Mouse (Mus musculus) MEL (cell line): ENCODE measurements at regions not wholly inside any gene's neighbourhood (a gene's known extent, or its start where the extent isn't known, plus 50 kb on each side); places are given as distances from the start of the nearest gene placed in this dataset.
A peak's percentile ranks its signal among the peaks of the same experiment; 100 is the strongest.

Source experiments
- DNase-seq: peaks from one replicate; pipeline ENCODE4 v3.0.0; 2011; ENCODE audit warnings: low read depth, low spot score
- H3K27ac ChIP-seq: 2 replicates; pipeline ENCODE4 v1.5.1; 2012; ENCODE audit warnings: low read depth, mild to moderate bottlenecking, control low read depth, low read length, moderate library complexity; ENCODE audit not compliant: control insufficient read depth
- H3K27me3 ChIP-seq, 2 experiments: fragments of 150-350 bp in 1 of 2; sonication (generic) in 1 of 2; 2 replicates each; pipeline ENCODE4 v1.6.1; 2012; ENCODE audit warnings: low read length in 2 of 2, mild to moderate bottlenecking in 2 of 2, improper control_type of control experiment in 1 of 2, moderate library complexity in 1 of 2; ENCODE audit not compliant: insufficient read depth in 2 of 2, control insufficient read depth in 1 of 2
- H3K36me3 ChIP-seq, 2 experiments: 2 replicates each; pipeline ENCODE4 v1.6.1; 2012 to 2014; ENCODE audit warnings: low read length in 2 of 2, improper control_type of control experiment in 1 of 2, inconsistent platforms in 1 of 2, mild to moderate bottlenecking in 1 of 2; ENCODE audit not compliant: insufficient read depth in 2 of 2, control insufficient read depth in 1 of 2
- H3K4me1 ChIP-seq, 2 experiments: fragments of 150-350 bp in 1 of 2; sonication (generic) in 1 of 2; 2 replicates each; pipeline ENCODE4 v1.6.1; 2012; ENCODE audit warnings: low read length in 2 of 2, improper control_type of control experiment in 1 of 2, mild to moderate bottlenecking in 1 of 2; ENCODE audit not compliant: insufficient read depth in 2 of 2, control insufficient read depth in 1 of 2
- H3K4me3 ChIP-seq, 2 experiments: fragments of 150-350 bp in 1 of 2; sonication (generic) in 1 of 2; 2 replicates each; pipeline ENCODE4 v1.5.1; 2012; ENCODE audit warnings: low read depth in 2 of 2, low read length in 2 of 2, mild to moderate bottlenecking in 2 of 2, moderate library complexity in 2 of 2, control low read depth in 1 of 2, improper control_type of control experiment in 1 of 2; ENCODE audit not compliant: control insufficient read depth in 1 of 2, insufficient read depth in 1 of 2
- H3K79me2 ChIP-seq: 2 replicates; pipeline ENCODE4 v1.6.1; 2012; ENCODE audit warnings: mild to moderate bottlenecking, low read length, moderate library complexity; ENCODE audit not compliant: control insufficient read depth, poor library complexity, insufficient read depth
- H3K9ac ChIP-seq: 2 replicates; pipeline ENCODE4 v1.6.1; 2012; ENCODE audit warnings: low read depth, mild to moderate bottlenecking, control low read depth, low read length, moderate library complexity; ENCODE audit not compliant: control insufficient read depth, poor library complexity, severe bottlenecking
- H3K9me3 ChIP-seq: fragments of 150-350 bp; sonication (generic); replicated peaks from 2 replicates; pipeline ENCODE4 v1.6.1; 2012; ENCODE audit warnings: mild to moderate bottlenecking, low read length, improper control_type of control experiment, moderate library complexity; ENCODE audit not compliant: insufficient read depth
- CHD1 ChIP-seq: IDR thresholded peaks from 2 replicates; pipeline ENCODE4 v1.6.1; 2012; ENCODE audit warnings: low read depth, mild to moderate bottlenecking, inconsistent platforms, low read length, improper control_type of control experiment
- CTCF ChIP-seq, 3 experiments: IDR thresholded peaks in 2 of 3; conservative IDR thresholded peaks in 1 of 3; 2 replicates each; pipeline ENCODE4 v1.5.1; 2011 to 2012; ENCODE audit warnings: low read length in 3 of 3, low read depth in 2 of 3, mild to moderate bottlenecking in 2 of 3, improper control_type of control experiment in 1 of 3, inconsistent platforms in 1 of 3, mixed read lengths in 1 of 3, moderate library complexity in 1 of 3; ENCODE audit not compliant: control insufficient read depth in 1 of 3, insufficient read depth in 1 of 3, poor library complexity in 1 of 3, severe bottlenecking in 1 of 3
- ELF1 ChIP-seq: IDR thresholded peaks from 2 replicates; pipeline ENCODE4 v1.6.1; 2014; ENCODE audit warnings: low read depth, mild to moderate bottlenecking, inconsistent platforms, low read length, improper control_type of control experiment, moderate library complexity
- GABPA ChIP-seq: IDR thresholded peaks from 2 replicates; pipeline ENCODE4 v1.6.1; 2012; ENCODE audit warnings: low read depth, mild to moderate bottlenecking, inconsistent platforms, low read length, improper control_type of control experiment, moderate library complexity
- JUND ChIP-seq: IDR thresholded peaks from 2 replicates; pipeline ENCODE4 v1.6.1; 2011; ENCODE audit warnings: low read depth, mild to moderate bottlenecking, improper control_type of control experiment, low read length
- KAT2A ChIP-seq: conservative IDR thresholded peaks from 2 replicates; pipeline ENCODE4 v1.6.1; 2012; ENCODE audit warnings: low read depth, low read length, improper control_type of control experiment, inconsistent platforms
- MAX ChIP-seq: IDR thresholded peaks from 2 replicates; pipeline ENCODE4 v1.6.1; 2011; ENCODE audit warnings: low read length, improper control_type of control experiment
- MAZ ChIP-seq: IDR thresholded peaks from 2 replicates; pipeline ENCODE4 v1.6.1; 2012; ENCODE audit warnings: low read depth, mild to moderate bottlenecking, inconsistent platforms, low read length, improper control_type of control experiment
- MEF2A ChIP-seq: IDR thresholded peaks from 2 replicates; pipeline ENCODE4 v1.6.1; 2014; ENCODE audit warnings: low read depth, mild to moderate bottlenecking, inconsistent platforms, low read length, improper control_type of control experiment; ENCODE audit not compliant: poor library complexity, insufficient replicate concordance, severe bottlenecking; ENCODE audit errors: extremely low read depth
- MYC ChIP-seq: IDR thresholded peaks from 2 replicates; pipeline ENCODE4 v1.6.1; 2011; ENCODE audit warnings: low read depth, mild to moderate bottlenecking, low read length, improper control_type of control experiment, moderate library complexity
- NRF1 ChIP-seq: IDR thresholded peaks from 2 replicates; pipeline ENCODE4 v1.6.1; 2014; ENCODE audit warnings: low read depth, mild to moderate bottlenecking, inconsistent platforms, low read length, improper control_type of control experiment, moderate library complexity; ENCODE audit not compliant: poor library complexity, insufficient read depth, severe bottlenecking
- POLR2AphosphoS2 ChIP-seq: IDR thresholded peaks from 2 replicates; pipeline ENCODE4 v1.6.1; 2011; ENCODE audit warnings: low read length, improper control_type of control experiment
- POLR2AphosphoS5 ChIP-seq: IDR thresholded peaks from 2 replicates; pipeline ENCODE4 v1.6.1; 2012; ENCODE audit warnings: low read depth, borderline replicate concordance, mild to moderate bottlenecking, inconsistent platforms, low read length, moderate library complexity, mixed read lengths
- RAD21 ChIP-seq: IDR thresholded peaks from 2 replicates; pipeline ENCODE4 v1.6.1; 2011; ENCODE audit warnings: mild to moderate bottlenecking, low read depth, low read length, improper control_type of control experiment
- SMC3 ChIP-seq: IDR thresholded peaks from 2 replicates; pipeline ENCODE4 v1.6.1; 2011; ENCODE audit warnings: low read depth, low read length, improper control_type of control experiment
- TBP ChIP-seq: IDR thresholded peaks from 2 replicates; pipeline ENCODE4 v1.8.0; 2011; ENCODE audit warnings: low read depth, low read length, improper control_type of control experiment
- TCF12 ChIP-seq: IDR thresholded peaks from 2 replicates; pipeline ENCODE4 v1.6.1; 2014; ENCODE audit warnings: low read depth, mild to moderate bottlenecking, inconsistent platforms, low read length, improper control_type of control experiment, moderate library complexity
- USF1 ChIP-seq: IDR thresholded peaks from 2 replicates; pipeline ENCODE4 v1.6.1; 2014; ENCODE audit warnings: low read depth, mild to moderate bottlenecking, inconsistent platforms, low read length, improper control_type of control experiment, moderate library complexity
- USF2 ChIP-seq, 2 experiments: IDR thresholded peaks; 2 replicates each; pipeline ENCODE4 v1.6.1; 2011 to 2012; ENCODE audit warnings: improper control_type of control experiment in 2 of 2, low read length in 2 of 2, borderline replicate concordance in 1 of 2, inconsistent platforms in 1 of 2, low read depth in 1 of 2, mild to moderate bottlenecking in 1 of 2; ENCODE audit not compliant: insufficient read depth in 1 of 2
- ZKSCAN1 ChIP-seq: IDR thresholded peaks from 2 replicates; pipeline ENCODE4 v1.6.1; 2012; ENCODE audit warnings: low read depth, mild to moderate bottlenecking, inconsistent platforms, low read length, improper control_type of control experiment, moderate library complexity
- ZNF384 ChIP-seq: IDR thresholded peaks from 2 replicates; pipeline ENCODE4 v1.6.1; 2012; ENCODE audit warnings: low read depth, mild to moderate bottlenecking, inconsistent platforms, low read length, improper control_type of control experiment

DNA sequence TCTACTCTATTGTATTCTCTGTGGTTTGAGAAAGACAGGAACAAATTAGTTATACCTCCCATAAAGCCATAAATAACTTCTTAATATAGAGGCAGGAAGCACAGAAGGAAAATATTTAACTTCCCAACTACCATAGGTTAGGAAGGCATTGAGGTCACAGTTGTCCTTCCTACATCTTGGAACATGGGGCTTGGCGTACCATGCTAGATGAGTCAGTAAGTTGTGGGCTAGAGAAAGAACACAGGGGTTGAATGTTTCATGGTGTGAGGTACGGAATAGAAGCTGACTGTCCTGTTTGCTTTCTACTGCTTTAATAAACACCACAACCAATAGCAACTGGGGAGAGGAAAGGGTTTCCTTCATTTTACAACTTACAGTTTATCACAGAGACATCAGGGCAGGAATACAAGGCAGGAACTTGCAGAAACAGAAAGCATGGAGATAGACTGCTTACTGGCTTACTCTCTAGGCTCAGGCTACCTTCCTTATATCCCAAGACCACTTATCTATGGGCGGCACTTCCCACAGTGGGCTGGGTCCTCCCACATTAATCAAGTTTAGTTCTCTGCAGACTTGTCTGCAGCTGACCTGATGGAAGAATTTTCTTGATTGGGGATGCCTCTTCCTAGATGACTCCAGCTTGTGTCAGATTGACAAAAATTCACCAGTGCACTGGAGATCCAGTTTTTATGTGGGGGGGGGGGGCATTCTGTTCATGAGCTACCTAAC lies 82.3 kb upstream of the Tet2 start (continued):
- TF ChIP-seq CTCF (IDR thresholded peaks at IDR 0.05 in 2 of 3, conservative IDR thresholded peaks at IDR 0.05 in 1 of 3; ENCODE audit: control insufficient read depth in 1 of 3, insufficient read depth in 1 of 3, low read depth in 2 of 3, low read length in 3 of 3, poor library complexity in 1 of 3, severe bottlenecking in 1 of 3) (no peak), ZNF384 (no peak), POLR2AphosphoS2 (0 out of 2 replicates have a peak, but pooled peaks have one; percentile 48), SMC3 (no peak), ELF1 (no peak)

DNA sequence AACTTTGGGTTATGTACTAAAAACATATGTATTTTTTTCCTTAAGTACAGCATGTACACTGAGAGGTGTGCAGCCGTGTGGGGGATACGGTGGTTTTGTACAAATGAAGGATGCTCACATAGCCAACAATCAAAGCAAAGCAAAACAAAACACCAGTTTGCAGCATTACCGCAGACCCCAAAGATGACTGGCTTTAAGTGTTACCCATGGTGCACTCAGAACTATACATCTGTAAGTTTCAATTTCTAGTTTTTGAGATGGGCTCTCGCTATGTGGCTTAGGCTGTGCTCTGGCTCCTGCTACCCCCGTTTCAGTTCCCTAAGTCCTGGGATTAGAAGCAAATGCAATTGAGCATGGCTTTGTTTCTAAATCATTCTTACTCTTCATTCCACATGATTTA lies 89.4 kb upstream of the Tet2 start:
- Histone ChIP-seq H3K9ac (no peak overlapping the region), H3K79me2 (no peaks in the 10 kb centered on the region), H3K4me1 (peaks cover 0 to 3% of the 10 kb centered on the region in 2 experiments; a peak in 1 of 4 replicates), H3K27ac (no peak overlapping the region), H3K9me3 (no peaks in the 10 kb centered on the region), H3K27me3 (no peaks in the 10 kb centered on the region), H3K36me3 (peaks cover 0 to 3% of the 10 kb centered on the region in 2 experiments; a peak in 2 of 4 replicates), H3K4me3 (no peak overlapping the region)
- DNase-seq = no peak
- no peak for TF ChIP-seq CTCF (IDR thresholded peaks at IDR 0.05 in 2 of 3, conservative IDR thresholded peaks at IDR 0.05 in 1 of 3; ENCODE audit: control insufficient read depth in 1 of 3, insufficient read depth in 1 of 3, low read depth in 2 of 3, low read length in 3 of 3, poor library complexity in 1 of 3, severe bottlenecking in 1 of 3)
- no peak for TF ChIP-seq JUND
- no peak for TF ChIP-seq MAX
- TF ChIP-seq TCF12 = no peak
- TF ChIP-seq SMC3 = no peak
- no peak for TF ChIP-seq RAD21
- TF ChIP-seq GABPA = no peak
- no peak for TF ChIP-seq KAT2A

DNA sequence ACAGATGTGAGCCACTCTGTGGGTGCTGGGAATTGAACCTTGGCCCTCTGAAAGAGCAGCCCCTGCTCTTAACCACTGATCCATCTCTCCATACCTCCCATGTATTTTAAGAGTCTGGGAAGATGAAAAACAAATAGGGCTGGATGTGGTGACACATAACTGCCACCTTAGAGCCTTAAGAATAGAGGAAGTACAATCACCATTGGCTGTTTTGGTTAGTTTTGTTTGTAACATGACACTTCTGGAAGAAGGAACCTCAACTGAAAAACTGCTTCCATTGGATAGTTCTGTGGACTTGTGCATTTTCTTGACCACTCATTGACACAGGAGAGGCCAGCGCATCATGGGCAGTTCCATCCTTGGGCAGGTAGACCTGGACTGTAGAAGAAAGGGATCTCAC lies 100.7 kb upstream of the Tet2 start:
- peaks cover 0 to 2% of the 10 kb centered on the region in 2 experiments; a peak in 1 of 4 replicates for H3K36me3 ChIP-seq
- H3K79me2 ChIP-seq = no peaks in the 10 kb centered on the region
- peak; percentile 69 for DNase-seq
- no peaks in the 10 kb centered on the region for H3K27me3 ChIP-seq
- peaks cover 0 to 2% of the 10 kb centered on the region in 2 experiments; a peak in 1 of 4 replicates for H3K4me1 ChIP-seq
- no peak overlapping the region for H3K27ac ChIP-seq
- H3K9ac ChIP-seq = no peak overlapping the region
- no peak overlapping the region for H3K4me3 ChIP-seq
- TF ChIP-seq POLR2AphosphoS5 (no peak), USF2 (IDR thresholded peaks at IDR 0.05; ENCODE audit: borderline replicate concordance in 1 of 2, insufficient read depth in 1 of 2, low read depth in 1 of 2, low read length in 2 of 2) (no peak), ZKSCAN1 (no peak), USF1 (no peak), RAD21 (no peak), SMC3 (no peak), CHD1 (no peak), MAZ (no peak), MYC (no peak), ZNF384 (no peak), NRF1 (no peak), GABPA (no peak), MEF2A (no peak), TBP (no peak)
- TF ChIP-seq, all 39 proteins: peak for 0
- no peaks in the 10 kb centered on the region for H3K9me3 ChIP-seq
